Mouse (Mus musculus): Measurements from ENCODE around the gene Cib1.

DNA sequence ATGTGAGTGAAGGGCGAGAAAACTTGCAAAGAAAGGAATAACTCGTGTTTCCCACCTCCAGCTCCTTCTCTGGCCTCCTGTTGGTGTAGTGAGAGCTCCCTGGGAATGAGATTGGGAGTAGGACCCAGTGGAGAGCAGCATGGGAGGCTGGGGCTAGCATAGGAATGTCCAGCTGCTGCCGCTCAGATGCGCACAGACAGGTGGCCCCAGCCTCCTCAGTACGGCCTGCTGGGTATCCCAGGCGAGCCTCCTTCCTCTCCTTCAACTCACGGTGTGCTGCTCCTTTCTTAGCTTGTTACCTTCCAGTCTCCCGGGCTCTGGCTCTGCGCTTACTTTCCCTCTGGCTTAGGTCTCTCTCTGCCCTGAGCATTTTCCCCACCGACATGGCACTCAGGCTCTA is 47.4 kb upstream of the Cib1 start:
- TF ChIP-seq CTCF (IDR thresholded peaks at IDR 0.05; ENCODE audit: extremely low read depth, insufficient read depth, low read length): no peak
- no peak for TF ChIP-seq POLR2A (IDR thresholded peaks at IDR 0.05; ENCODE audit: extremely low read depth, insufficient read depth, low read length)
